Mouse (Mus musculus): ENCODE data around the gene Phykpl. TPM values are rescaled to one million over a fixed set of nuclear protein-coding genes. Genes with fewer than 3 reads are reported as not detected.

Gene Phykpl
- polyA plus RNA-seq, 1 experiment, result 7.0 TPM

GRCm38 (mm10) chr11:51619409-51620060 lies 35.0 kb downstream of the Phykpl start, which contains the start of gene Nhp2:
Nhp2 (plus strand) TSS chr11:51619735.
- H3ac ChIP-seq (ENCODE audit: control insufficient read depth, insufficient read length), result peak within 1 kb of the TSS; percentile 45
- H3K79me2 ChIP-seq (ENCODE audit: control insufficient read depth, insufficient read depth), result peaks cover 21% of the 10 kb centered on the region
- H3K36me3 ChIP-seq (ENCODE audit: control insufficient read depth, insufficient read depth), result peaks cover 18% of the 10 kb centered on the region
- no peaks in the 10 kb centered on the region for H3K27me3 ChIP-seq (ENCODE audit: control insufficient read depth, insufficient read depth, insufficient read length)
- peak within 1 kb of the TSS; percentile 98 for H3K4me2 ChIP-seq (ENCODE audit: low read depth)
- TF ChIP-seq REST (IDR thresholded peaks at IDR 0.05; ENCODE audit: insufficient read depth, insufficient read length) (no peak), SRF (IDR thresholded peaks at IDR 0.05; ENCODE audit: control insufficient read depth, insufficient read length, low read depth) (no peak), MAX (IDR thresholded peaks at IDR 0.05; ENCODE audit: low read depth) (no peak), USF1 (IDR thresholded peaks at IDR 0.05; ENCODE audit: low read depth) (peak; percentile 37), CEBPB (IDR thresholded peaks at IDR 0.05; ENCODE audit: insufficient read depth, poor library complexity, severe bottlenecking) (no peak), MYOG (IDR thresholded peaks at IDR 0.05; ENCODE audit: control insufficient read depth in 1 of 3, insufficient read depth in 1 of 3, insufficient read length in 2 of 3, low read depth in 2 of 3) (no peak), E2F4 (IDR thresholded peaks at IDR 0.05; ENCODE audit: insufficient read depth) (peak; percentile 63), TCF12 (IDR thresholded peaks at IDR 0.05; ENCODE audit: insufficient read depth, poor library complexity, severe bottlenecking) (no peak), MYOD1 (IDR thresholded peaks at IDR 0.05; ENCODE audit: control insufficient read depth in 1 of 3, insufficient read length in 2 of 3, low read depth in 2 of 3) (no peak), POLR2A (IDR thresholded peaks at IDR 0.05; ENCODE audit: insufficient read length, low read depth) (peak; percentile 62), POLR2AphosphoS2 (IDR thresholded peaks at IDR 0.05; ENCODE audit: insufficient read length, low read depth) (no peak), TCF3 (IDR thresholded peaks at IDR 0.05; ENCODE audit: insufficient read length, low read depth) (no peak)
- peak within 1 kb of the TSS; percentile 62 for H3K4me3 ChIP-seq

GRCm38 (mm10) chr11:51620084-51620483 lies 35.5 kb downstream of the Phykpl start:
- peak overlapping the region; percentile 62 for H3K4me3 ChIP-seq
- TF ChIP-seq E2F4 (IDR thresholded peaks at IDR 0.05; ENCODE audit: insufficient read depth) (no peak), MYOD1 (IDR thresholded peaks at IDR 0.05; ENCODE audit: control insufficient read depth in 1 of 3, insufficient read length in 2 of 3, low read depth in 2 of 3) (no peak), TCF12 (IDR thresholded peaks at IDR 0.05; ENCODE audit: insufficient read depth, poor library complexity, severe bottlenecking) (no peak), TCF3 (IDR thresholded peaks at IDR 0.05; ENCODE audit: insufficient read length, low read depth) (no peak), POLR2AphosphoS2 (IDR thresholded peaks at IDR 0.05; ENCODE audit: insufficient read length, low read depth) (no peak), MAX (IDR thresholded peaks at IDR 0.05; ENCODE audit: low read depth) (no peak), CEBPB (IDR thresholded peaks at IDR 0.05; ENCODE audit: insufficient read depth, poor library complexity, severe bottlenecking) (no peak), USF1 (IDR thresholded peaks at IDR 0.05; ENCODE audit: low read depth) (no peak), REST (IDR thresholded peaks at IDR 0.05; ENCODE audit: insufficient read depth, insufficient read length) (no peak), MYOG (IDR thresholded peaks at IDR 0.05; ENCODE audit: control insufficient read depth in 1 of 3, insufficient read depth in 1 of 3, insufficient read length in 2 of 3, low read depth in 2 of 3) (no peak), POLR2A (IDR thresholded peaks at IDR 0.05; ENCODE audit: insufficient read length, low read depth) (no peak), SRF (IDR thresholded peaks at IDR 0.05; ENCODE audit: control insufficient read depth, insufficient read length, low read depth) (no peak)
- H3K36me3 ChIP-seq (ENCODE audit: control insufficient read depth, insufficient read depth), result peaks cover 21% of the 10 kb centered on the region
- H3ac ChIP-seq (ENCODE audit: control insufficient read depth, insufficient read length), result peak overlapping the region; percentile 45
- no peaks in the 10 kb centered on the region for H3K27me3 ChIP-seq (ENCODE audit: control insufficient read depth, insufficient read depth, insufficient read length)
- H3K79me2 ChIP-seq (ENCODE audit: control insufficient read depth, insufficient read depth), result peaks cover 21% of the 10 kb centered on the region
- H3K4me2 ChIP-seq (ENCODE audit: low read depth), result peak overlapping the region; percentile 98

GRCm38 (mm10) chr11:51621776-51622175 lies 37.2 kb downstream of the Phykpl start:
- Histone ChIP-seq H3K4me3 (peak overlapping the region; percentile 62), H3K4me2 (ENCODE audit: low read depth) (no peak overlapping the region), H3K36me3 (ENCODE audit: control insufficient read depth, insufficient read depth) (peaks cover 25% of the 10 kb centered on the region), H3K79me2 (ENCODE audit: control insufficient read depth, insufficient read depth) (peaks cover 21% of the 10 kb centered on the region), H3ac (ENCODE audit: control insufficient read depth, insufficient read length) (no peak overlapping the region), H3K27me3 (ENCODE audit: control insufficient read depth, insufficient read depth, insufficient read length) (no peaks in the 10 kb centered on the region)
- TF ChIP-seq MYOG (IDR thresholded peaks at IDR 0.05; ENCODE audit: control insufficient read depth in 1 of 3, insufficient read depth in 1 of 3, insufficient read length in 2 of 3, low read depth in 2 of 3) (no peak), POLR2AphosphoS2 (IDR thresholded peaks at IDR 0.05; ENCODE audit: insufficient read length, low read depth) (no peak), SRF (IDR thresholded peaks at IDR 0.05; ENCODE audit: control insufficient read depth, insufficient read length, low read depth) (no peak), E2F4 (IDR thresholded peaks at IDR 0.05; ENCODE audit: insufficient read depth) (no peak), POLR2A (IDR thresholded peaks at IDR 0.05; ENCODE audit: insufficient read length, low read depth) (no peak), REST (IDR thresholded peaks at IDR 0.05; ENCODE audit: insufficient read depth, insufficient read length) (no peak), USF1 (IDR thresholded peaks at IDR 0.05; ENCODE audit: low read depth) (no peak), MAX (IDR thresholded peaks at IDR 0.05; ENCODE audit: low read depth) (no peak), MYOD1 (IDR thresholded peaks at IDR 0.05; ENCODE audit: control insufficient read depth in 1 of 3, insufficient read length in 2 of 3, low read depth in 2 of 3) (no peak), TCF3 (IDR thresholded peaks at IDR 0.05; ENCODE audit: insufficient read length, low read depth) (no peak), CEBPB (IDR thresholded peaks at IDR 0.05; ENCODE audit: insufficient read depth, poor library complexity, severe bottlenecking) (no peak), TCF12 (IDR thresholded peaks at IDR 0.05; ENCODE audit: insufficient read depth, poor library complexity, severe bottlenecking) (no peak)

- H3K4me2 ChIP-seq (ENCODE audit: low read depth), result no peak overlapping the region
- H3K4me3 ChIP-seq, result no peak overlapping the region
- H3K79me2 ChIP-seq (ENCODE audit: control insufficient read depth, insufficient read depth), result peaks cover 21% of the 10 kb centered on the region
These were observed 38.5 kb downstream of the Phykpl start for GRCm38 (mm10) chr11:51622971-51623491.

More at GRCm38 (mm10) chr11:51622971-51623491, 38.5 kb downstream of the Phykpl start:
- TF ChIP-seq MAX (IDR thresholded peaks at IDR 0.05; ENCODE audit: low read depth), result no peak
- TF ChIP-seq POLR2AphosphoS2 (IDR thresholded peaks at IDR 0.05; ENCODE audit: insufficient read length, low read depth), result no peak
- TF ChIP-seq REST (IDR thresholded peaks at IDR 0.05; ENCODE audit: insufficient read depth, insufficient read length), result no peak
- TF ChIP-seq USF1 (IDR thresholded peaks at IDR 0.05; ENCODE audit: low read depth), result no peak
- TF ChIP-seq MYOD1 (IDR thresholded peaks at IDR 0.05; ENCODE audit: control insufficient read depth in 1 of 3, insufficient read length in 2 of 3, low read depth in 2 of 3), result no peak
- no peak for TF ChIP-seq CEBPB (IDR thresholded peaks at IDR 0.05; ENCODE audit: insufficient read depth, poor library complexity, severe bottlenecking)
- TF ChIP-seq POLR2A (IDR thresholded peaks at IDR 0.05; ENCODE audit: insufficient read length, low read depth), result no peak
- no peak for TF ChIP-seq TCF3 (IDR thresholded peaks at IDR 0.05; ENCODE audit: insufficient read length, low read depth)
- no peak for TF ChIP-seq MYOG (IDR thresholded peaks at IDR 0.05; ENCODE audit: control insufficient read depth in 1 of 3, insufficient read depth in 1 of 3, insufficient read length in 2 of 3, low read depth in 2 of 3)
- TF ChIP-seq TCF12 (IDR thresholded peaks at IDR 0.05; ENCODE audit: insufficient read depth, poor library complexity, severe bottlenecking), result no peak
- H3ac ChIP-seq (ENCODE audit: control insufficient read depth, insufficient read length), result no peak overlapping the region
- no peaks in the 10 kb centered on the region for H3K27me3 ChIP-seq (ENCODE audit: control insufficient read depth, insufficient read depth, insufficient read length)
- peaks cover 25% of the 10 kb centered on the region for H3K36me3 ChIP-seq (ENCODE audit: control insufficient read depth, insufficient read depth)

Data from myocyte (in vitro differentiated cells).